Mouse (Mus musculus): ENCODE results near the gene Ifng.

Gene Ifng

GRCm38 (mm10) chr10:118479244-118479643 is 38.4 kb downstream of the Ifng start:
- DNase-seq (ENCODE audit: low spot score in 2 of 2) = no peak

GRCm38 (mm10) chr10:118480118-118480517 is 39.3 kb downstream of the Ifng start:
- DNase-seq (ENCODE audit: low spot score in 2 of 2) = no peak

GRCm38 (mm10) chr10:118480793-118481192 is 39.9 kb downstream of the Ifng start:
- DNase-seq (ENCODE audit: low spot score in 2 of 2) = no peak

- DNase-seq (ENCODE audit: low spot score in 2 of 2) = no peak
These were observed 53.3 kb downstream of the Ifng start for GRCm38 (mm10) chr10:118494109-118494508.

- DNase-seq (ENCODE audit: low spot score in 2 of 2) = no peak
These were observed 54.5 kb downstream of the Ifng start for GRCm38 (mm10) chr10:118495362-118495761.

All from frontal cortex, postnatal 14 days (tissue).